Mouse (Mus musculus): ENCODE results near the gene Tie1.
A peak's percentile ranks its signal among the peaks of the same experiment; 100 is the strongest.

DNA sequence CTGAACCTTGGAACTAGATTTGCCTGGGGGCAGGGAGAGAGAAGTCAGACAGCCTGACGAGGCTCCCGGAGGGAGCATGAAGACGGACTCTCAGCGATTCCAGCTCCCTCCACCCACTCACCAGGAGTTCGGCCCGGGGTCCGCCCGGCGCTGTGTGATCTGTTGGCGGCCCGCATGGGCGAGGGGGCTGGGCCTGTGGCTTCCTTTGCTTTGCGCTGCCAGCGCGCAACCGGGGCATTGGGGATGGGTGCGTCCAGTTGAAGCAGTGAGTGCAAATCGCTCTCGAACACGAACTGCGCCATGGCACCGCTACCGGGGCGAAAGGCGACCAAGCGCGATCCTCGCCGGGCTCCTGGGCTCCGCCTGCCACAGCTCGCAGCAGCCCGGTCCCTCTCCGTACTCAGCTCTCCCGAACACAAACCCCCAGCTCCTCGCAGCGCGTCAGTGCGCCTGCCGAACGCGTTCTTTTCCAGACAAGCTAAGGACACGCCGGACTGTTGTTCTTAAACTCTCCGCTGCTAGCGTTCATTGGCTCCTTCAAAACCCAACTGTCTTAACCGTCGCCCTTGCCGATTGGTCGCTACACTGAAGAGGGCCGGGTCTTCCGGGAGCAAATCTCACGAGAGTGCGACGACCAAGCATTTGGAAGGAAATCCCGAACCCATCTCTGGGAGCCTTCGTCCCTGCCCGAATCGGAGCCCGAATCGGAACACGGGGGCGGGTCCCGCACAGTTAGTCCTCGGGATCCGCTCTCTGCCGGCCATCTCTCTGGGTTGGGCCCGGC lies 52.8 kb downstream of the Tie1 start, which contains the start of gene Cdc20:
- TF ChIP-seq CTCF (IDR thresholded peaks at IDR 0.05; ENCODE audit: borderline replicate concordance, control insufficient read depth, extremely low read depth, insufficient read depth, low read length, poor library complexity) (no peak), POLR2A (IDR thresholded peaks at IDR 0.05; ENCODE audit: control insufficient read depth, extremely low read depth, insufficient read depth, low read length, poor library complexity) (peak; percentile 72)

All from thymus, adult 2 months (tissue).